Mouse (Mus musculus) midbrain, embryonic 13.5 days (tissue): Measurements from ENCODE around the gene Atg7. TPM values are rescaled to one million over a fixed set of nuclear protein-coding genes. Genes with fewer than 3 reads are reported as not detected.

ENCODE experiments used
- ATAC-seq: fragments of 200-750 bp; cut with Nextera tagmentation; 2 replicates; pipeline ENCODE4 v1.8.0; 2017; ENCODE audit warnings: mild to moderate bottlenecking, moderate TSS enrichment, moderate library complexity
- H3K27ac ChIP-seq: fragments of 300-500 bp; sonication (generic); 2 replicates; pipeline ENCODE4 v1.5.1; 2015; ENCODE audit warnings: inconsistent platforms, mild to moderate bottlenecking, moderate library complexity
- H3K27me3 ChIP-seq: fragments of 300-500 bp; sonication (generic); 2 replicates; pipeline ENCODE4 v1.6.1; 2015; ENCODE audit warnings: mild to moderate bottlenecking, inconsistent platforms
- H3K36me3 ChIP-seq: fragments of 300-500 bp; sonication (generic); 2 replicates; pipeline ENCODE4 v1.6.1; 2015; ENCODE audit warnings: mild to moderate bottlenecking, inconsistent platforms
- H3K4me1 ChIP-seq: fragments of 300-500 bp; sonication (generic); replicated peaks from 2 replicates; pipeline ENCODE4 v1.6.1; 2015; ENCODE audit warnings: inconsistent platforms
- H3K4me2 ChIP-seq: fragments of 300-500 bp; sonication (generic); replicated peaks from 2 replicates; pipeline ENCODE4 v1.6.1; 2015; ENCODE audit warnings: moderate library complexity, mild to moderate bottlenecking, inconsistent platforms
- H3K4me3 ChIP-seq: fragments of 300-500 bp; sonication (generic); replicated peaks from 2 replicates; pipeline ENCODE4 v1.5.1; 2015; ENCODE audit warnings: mild to moderate bottlenecking, inconsistent platforms
- H3K9ac ChIP-seq: fragments of 300-500 bp; sonication (generic); replicated peaks from 2 replicates; pipeline ENCODE4 v1.6.1; 2015; ENCODE audit warnings: mild to moderate bottlenecking, inconsistent platforms
- H3K9me3 ChIP-seq: fragments of 300-500 bp; sonication (generic); 2 replicates; pipeline ENCODE4 v1.6.1; 2016; ENCODE audit warnings: mild to moderate bottlenecking, inconsistent platforms
- WGBS: fragments of 180-500 bp; shearing (Covaris S2); methylation state at CpG from one replicate; pipeline ENCODE4 v1.1.7; 2015; 5-methylcytosine and 5-hydroxymethylcytosine counted together
- polyA plus RNA-seq: library from polyadenylated mRNA; unstranded; fragments of >200 nt; fragmentation: Nextera tagmentation; extraction: Ambion mirVana; gene quantifications from 2 replicates; pipeline ENCODE4 v1.2.1, GENCODE M21; 2015

Gene Atg7
- polyA plus RNA-seq, 1 experiment from 2014 or later: 19.1 TPM

DNA sequence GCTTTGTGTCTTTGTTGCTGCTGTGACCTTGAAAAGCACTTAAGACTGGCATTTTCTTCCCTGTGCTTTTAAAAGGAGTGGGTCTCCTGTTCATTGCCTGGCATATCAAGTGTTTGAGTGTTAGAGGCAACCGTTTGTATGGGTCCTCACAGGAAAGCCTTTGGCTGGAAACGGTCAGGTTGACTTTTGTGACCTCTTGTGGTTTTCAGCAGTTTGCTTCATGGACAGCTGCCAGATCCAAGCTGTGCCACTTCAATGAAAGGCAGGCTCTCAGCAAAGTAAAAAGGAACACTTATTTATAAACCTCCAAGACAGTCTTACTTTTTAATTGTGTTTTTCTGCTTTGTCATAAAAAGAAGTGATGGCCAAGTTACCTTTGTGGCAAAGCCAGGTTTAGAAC is 47.8 kb downstream of the Atg7 start:
- no peaks in the 10 kb centered on the region for H3K9me3 ChIP-seq
- H3K4me2 ChIP-seq: no peak overlapping the region
- H3K9ac ChIP-seq: no peak overlapping the region
- H3K27me3 ChIP-seq: no peaks in the 10 kb centered on the region
- no peak overlapping the region for H3K27ac ChIP-seq
- H3K4me3 ChIP-seq: no peak overlapping the region
- WGBS: 42% methylated on average over 2 of the region's 2 CpGs
- ATAC-seq: no peak
- H3K36me3 ChIP-seq: peaks cover 5% of the 10 kb centered on the region; the same call in 1 of the 2 replicates
- H3K4me1 ChIP-seq: peaks cover 6% of the 10 kb centered on the region; the same call in 1 of the 2 replicates

DNA sequence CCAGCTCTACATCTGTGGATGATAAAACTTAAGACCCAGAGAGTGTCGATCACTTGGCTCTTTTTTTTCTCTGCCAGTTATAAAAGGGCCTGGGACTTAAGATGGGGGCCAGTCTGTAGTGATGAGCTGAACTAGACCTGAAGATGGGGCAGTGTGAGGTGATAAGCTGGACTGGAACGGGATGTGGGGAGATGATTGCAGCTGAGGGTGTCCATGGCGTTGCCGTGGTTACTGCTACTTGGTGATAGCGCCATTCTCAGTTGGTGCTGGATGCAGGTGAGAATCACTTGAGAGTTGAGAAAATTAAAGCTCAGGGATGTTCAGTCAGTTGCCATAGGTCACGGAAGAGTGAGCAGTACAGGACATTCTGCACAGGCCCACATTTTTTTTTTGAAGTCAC is 48.6 kb downstream of the Atg7 start:
- Histone ChIP-seq H3K27ac (no peak overlapping the region), H3K9me3 (no peaks in the 10 kb centered on the region), H3K4me3 (no peak overlapping the region), H3K9ac (no peak overlapping the region), H3K4me2 (no peak overlapping the region), H3K36me3 (peaks cover 5% of the 10 kb centered on the region; the same call in 1 of the 2 replicates), H3K27me3 (no peaks in the 10 kb centered on the region), H3K4me1 (peaks cover 6% of the 10 kb centered on the region; the same call in 1 of the 2 replicates)
- WGBS: 74% methylated on average over 6 of the region's 6 CpGs
- no peak for ATAC-seq

DNA sequence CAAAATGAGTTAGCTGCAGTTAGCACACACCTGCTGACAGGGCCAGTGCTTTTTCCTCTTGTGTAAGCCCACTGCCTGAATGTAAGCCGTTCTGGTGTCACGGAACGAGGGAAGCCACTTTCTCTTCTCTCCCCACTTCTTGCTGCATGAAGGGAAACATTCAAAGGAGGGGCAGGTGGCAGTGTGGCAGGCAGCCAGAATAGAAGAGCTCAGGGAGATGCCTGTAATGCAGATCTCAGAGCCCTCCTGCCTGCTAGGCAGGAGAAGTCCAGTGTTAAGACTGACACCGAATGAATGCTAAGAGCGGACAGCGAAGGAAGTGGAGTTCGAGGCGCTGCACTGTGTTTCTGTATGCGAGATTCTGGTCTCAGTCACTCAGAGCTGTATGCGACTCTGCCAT is 49.8 kb downstream of the Atg7 start:
- ATAC-seq: no peak
- H3K4me3 ChIP-seq: no peak overlapping the region
- H3K4me1 ChIP-seq: peaks cover 8% of the 10 kb centered on the region; the same call in 1 of the 2 replicates
- no peak overlapping the region for H3K9ac ChIP-seq
- WGBS: 83% methylated on average over 10 of the region's 10 CpGs
- H3K9me3 ChIP-seq: no peaks in the 10 kb centered on the region
- no peaks in the 10 kb centered on the region for H3K27me3 ChIP-seq
- peaks cover 3% of the 10 kb centered on the region; the same call in 1 of the 2 replicates for H3K36me3 ChIP-seq
- H3K27ac ChIP-seq: no peak overlapping the region
- H3K4me2 ChIP-seq: no peak overlapping the region

DNA sequence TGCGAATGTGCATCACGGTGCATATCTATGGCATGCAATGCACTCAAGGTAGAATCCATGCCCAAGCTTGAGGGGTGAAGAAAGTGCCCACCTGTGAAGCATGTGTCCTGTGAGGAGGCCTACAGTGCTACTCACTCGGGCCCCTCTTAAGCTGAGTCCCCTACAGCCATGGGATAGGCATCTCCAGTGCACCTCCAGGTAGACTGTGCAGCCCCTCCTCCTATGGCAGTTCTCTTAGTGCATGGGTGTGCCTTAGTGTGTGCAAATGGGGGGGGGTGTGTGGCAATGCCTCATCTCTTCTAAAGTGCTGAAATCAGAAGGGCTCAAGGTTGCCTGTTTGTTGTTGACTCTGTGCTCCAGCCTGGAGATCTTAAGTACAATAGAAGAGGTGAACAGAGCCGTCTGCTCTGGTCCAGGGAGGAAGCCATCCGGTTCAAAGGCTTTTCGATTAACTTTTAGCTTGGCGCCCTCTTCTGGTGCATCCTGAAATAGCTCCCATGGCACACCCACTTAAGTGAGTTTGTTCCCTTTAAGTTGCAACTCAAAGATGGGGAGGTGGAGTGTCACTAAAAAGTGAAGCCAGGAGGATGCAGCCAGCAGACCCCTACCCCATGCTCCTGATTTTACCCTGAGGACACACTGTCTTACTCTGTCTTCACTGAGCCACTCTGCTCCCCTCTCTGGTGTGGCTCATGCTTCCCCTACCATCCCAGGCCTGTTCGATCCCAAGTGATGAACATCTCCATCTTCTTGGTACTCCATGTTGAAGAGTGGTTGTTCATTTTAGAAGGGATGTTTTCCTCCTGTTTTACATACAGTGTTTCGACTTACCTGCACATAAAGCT is 55.0 kb downstream of the Atg7 start:
- H3K27ac ChIP-seq: no peak overlapping the region
- H3K4me2 ChIP-seq: no peak overlapping the region
- 44% methylated on average over 9 of the region's 9 CpGs for WGBS
- 0 out of 2 replicates have a peak, but pooled peaks cover 4% of the 10 kb centered on the region for H3K4me1 ChIP-seq
- no peak overlapping the region for H3K4me3 ChIP-seq
- no peak overlapping the region for H3K9ac ChIP-seq
- no peaks in the 10 kb centered on the region for H3K9me3 ChIP-seq
- no peaks in the 10 kb centered on the region for H3K27me3 ChIP-seq
- H3K36me3 ChIP-seq: peaks cover 4% of the 10 kb centered on the region; the same call in 1 of the 2 replicates
- ATAC-seq: peak; percentile 78

DNA sequence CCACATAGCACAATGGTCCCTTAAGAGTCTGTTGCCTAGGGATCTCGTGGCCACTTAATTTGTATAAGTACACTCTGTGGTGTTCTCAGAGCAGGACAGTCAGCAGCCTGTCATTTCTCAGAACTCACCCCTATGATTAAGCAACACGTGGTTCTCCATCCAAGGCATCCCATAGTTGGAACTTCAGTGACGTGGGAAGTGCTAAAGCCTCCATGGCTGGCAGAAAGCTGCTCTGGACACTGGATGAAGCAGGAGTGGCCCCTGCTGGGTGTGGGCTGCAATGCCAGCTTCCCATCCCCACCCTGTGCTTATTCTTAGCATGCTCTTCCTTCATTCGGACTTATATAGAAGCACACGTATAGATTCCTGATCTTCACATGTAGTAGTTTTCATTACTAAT is 55.7 kb downstream of the Atg7 start:
- 68% methylated on average over 5 of the region's 5 CpGs for WGBS

DNA sequence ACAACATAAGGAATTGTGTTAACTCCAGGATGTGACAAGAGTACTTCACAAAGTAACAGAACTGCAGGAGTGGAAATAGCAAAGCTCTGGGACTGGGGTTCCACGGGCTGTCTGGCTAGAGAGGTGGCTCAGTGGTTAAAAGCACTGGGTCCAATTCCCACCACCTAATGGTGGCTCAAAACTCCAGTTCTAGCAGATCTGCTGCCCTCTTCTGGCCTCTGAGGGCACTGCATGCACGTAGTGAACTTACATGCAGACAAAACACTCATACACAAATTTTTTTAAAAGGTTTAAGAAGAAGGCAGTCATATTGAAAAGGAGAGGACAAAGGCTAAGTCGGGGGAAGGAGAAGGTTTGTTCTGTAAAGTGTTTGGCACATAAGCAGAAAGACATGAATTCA is 57.8 kb downstream of the Atg7 start:
- no peaks in the 10 kb centered on the region for H3K9me3 ChIP-seq
- ATAC-seq: no peak
- H3K27me3 ChIP-seq: no peaks in the 10 kb centered on the region
- peaks cover 11% of the 10 kb centered on the region; the same call in 1 of the 2 replicates for H3K36me3 ChIP-seq
- 0 out of 2 replicates have a peak, but pooled peaks cover 3% of the 10 kb centered on the region for H3K4me1 ChIP-seq
- 83% methylated on average over 3 of the region's 3 CpGs for WGBS
- no peak overlapping the region for H3K9ac ChIP-seq
- H3K27ac ChIP-seq: no peak overlapping the region
- H3K4me2 ChIP-seq: no peak overlapping the region
- H3K4me3 ChIP-seq: no peak overlapping the region

More for the DNA sequence above, 55.7 kb downstream of the Atg7 start:
- no peak overlapping the region for H3K4me2 ChIP-seq
- no peaks in the 10 kb centered on the region for H3K9me3 ChIP-seq
- peaks cover 4% of the 10 kb centered on the region; the same call in 1 of the 2 replicates for H3K36me3 ChIP-seq
- 0 out of 2 replicates have a peak, but pooled peaks cover 3% of the 10 kb centered on the region for H3K4me1 ChIP-seq
- no peak overlapping the region for H3K4me3 ChIP-seq
- H3K27me3 ChIP-seq: no peaks in the 10 kb centered on the region
- no peak for ATAC-seq
- no peak overlapping the region for H3K27ac ChIP-seq
- no peak overlapping the region for H3K9ac ChIP-seq

DNA sequence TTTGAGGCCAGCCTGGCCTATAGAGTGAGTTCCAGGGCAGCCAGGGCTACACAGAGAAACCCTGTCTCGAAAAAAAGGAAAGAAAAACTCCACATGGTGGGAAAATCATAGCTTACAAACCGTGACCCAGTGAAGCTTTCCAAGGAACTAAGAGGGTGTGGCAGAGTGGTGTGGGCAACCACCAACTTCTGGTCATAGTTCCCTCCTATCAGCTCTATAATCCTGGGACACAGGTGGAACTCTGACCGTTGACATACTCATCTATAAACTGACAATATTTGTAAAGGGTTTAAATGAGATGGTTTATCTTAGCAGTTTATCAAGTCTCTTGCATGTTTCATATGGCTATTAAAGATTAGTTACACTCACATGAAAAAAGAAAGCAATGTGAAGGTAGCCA is 64.1 kb downstream of the Atg7 start:
- Histone ChIP-seq H3K9ac (no peak overlapping the region), H3K4me2 (no peak overlapping the region), H3K4me3 (no peak overlapping the region), H3K4me1 (peaks cover 2% of the 10 kb centered on the region; the same call in 1 of the 2 replicates), H3K27me3 (no peaks in the 10 kb centered on the region), H3K36me3 (peaks cover 12% of the 10 kb centered on the region; the same call in 1 of the 2 replicates), H3K27ac (no peak overlapping the region), H3K9me3 (no peaks in the 10 kb centered on the region)
- ATAC-seq: no peak
- WGBS: 85% methylated on average over 3 of the region's 3 CpGs

DNA sequence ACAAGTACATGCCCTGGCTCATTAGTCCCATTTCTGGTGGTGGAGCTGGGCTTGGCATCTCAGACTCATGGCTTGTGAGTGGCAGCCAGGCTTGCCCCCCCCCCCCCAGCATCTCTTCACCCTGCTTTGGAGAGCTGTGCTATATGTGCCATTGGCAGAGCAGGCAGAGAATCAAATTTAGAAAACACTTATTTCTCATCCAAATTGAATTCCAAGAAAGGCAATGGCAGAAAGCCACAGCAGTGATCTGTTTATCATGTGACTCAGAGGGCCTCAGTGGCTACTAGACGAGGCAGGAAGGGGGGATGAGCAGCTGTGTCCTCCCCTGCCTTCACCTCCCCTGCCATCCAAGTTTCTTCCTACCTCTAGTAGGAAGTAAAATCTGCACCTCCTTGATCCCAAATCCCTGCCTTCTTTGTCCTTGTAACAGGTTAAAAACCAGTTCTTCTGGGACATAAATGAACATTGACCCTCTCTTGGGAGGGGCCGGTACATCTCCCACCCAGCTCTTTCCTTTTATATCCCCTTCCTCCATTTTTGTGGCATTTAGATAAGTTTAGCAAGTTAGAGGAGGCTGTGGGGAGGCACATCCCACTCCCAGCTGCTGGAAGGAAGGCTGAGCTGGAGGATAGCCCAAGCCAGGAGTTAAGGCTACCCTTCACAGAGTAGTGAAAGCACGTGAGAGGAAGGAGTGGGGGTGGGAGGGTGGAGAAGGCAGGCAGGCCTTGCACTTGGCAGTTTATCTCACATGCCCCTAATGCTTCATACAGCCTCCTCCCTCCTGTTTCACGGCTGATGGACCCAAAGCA is 69.5 kb downstream of the Atg7 start:
- WGBS: 70% methylated on average over 4 of the region's 4 CpGs
- Histone ChIP-seq H3K9me3 (no peaks in the 10 kb centered on the region), H3K4me1 (peaks cover 29% of the 10 kb centered on the region), H3K27ac (no peak overlapping the region), H3K4me3 (no peak overlapping the region), H3K4me2 (no peak overlapping the region), H3K9ac (no peak overlapping the region), H3K36me3 (peaks cover 6% of the 10 kb centered on the region; the same call in 1 of the 2 replicates), H3K27me3 (no peaks in the 10 kb centered on the region)
- ATAC-seq: no peak

DNA sequence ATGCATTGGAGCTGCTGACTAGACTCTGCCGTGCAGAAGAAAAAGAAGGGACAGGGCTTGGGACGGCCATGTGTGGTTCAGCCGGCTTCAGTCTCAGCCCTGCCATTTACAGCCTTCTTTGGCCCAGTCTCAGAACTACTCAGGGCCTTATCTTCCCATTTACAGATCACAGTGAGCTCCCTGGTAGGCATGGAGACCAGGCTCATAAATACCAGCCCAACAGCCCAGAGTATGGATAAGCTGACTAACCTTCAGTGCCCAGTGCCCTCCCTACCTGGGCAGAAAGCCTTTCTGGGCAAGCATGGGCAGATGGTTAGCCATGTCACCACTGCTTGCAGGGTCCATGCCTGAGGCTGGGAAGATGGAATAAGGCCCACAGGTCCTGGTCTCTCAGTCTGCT is 70.6 kb downstream of the Atg7 start:
- Histone ChIP-seq H3K4me3 (no peak overlapping the region), H3K27ac (no peak overlapping the region), H3K4me2 (no peak overlapping the region), H3K9ac (no peak overlapping the region), H3K36me3 (0 out of 2 replicates have a peak, but pooled peaks cover 3% of the 10 kb centered on the region), H3K4me1 (peaks cover 29% of the 10 kb centered on the region), H3K9me3 (no peaks in the 10 kb centered on the region), H3K27me3 (no peaks in the 10 kb centered on the region)
- WGBS: 86% methylated on average over 3 of the region's 3 CpGs
- ATAC-seq: no peak

DNA sequence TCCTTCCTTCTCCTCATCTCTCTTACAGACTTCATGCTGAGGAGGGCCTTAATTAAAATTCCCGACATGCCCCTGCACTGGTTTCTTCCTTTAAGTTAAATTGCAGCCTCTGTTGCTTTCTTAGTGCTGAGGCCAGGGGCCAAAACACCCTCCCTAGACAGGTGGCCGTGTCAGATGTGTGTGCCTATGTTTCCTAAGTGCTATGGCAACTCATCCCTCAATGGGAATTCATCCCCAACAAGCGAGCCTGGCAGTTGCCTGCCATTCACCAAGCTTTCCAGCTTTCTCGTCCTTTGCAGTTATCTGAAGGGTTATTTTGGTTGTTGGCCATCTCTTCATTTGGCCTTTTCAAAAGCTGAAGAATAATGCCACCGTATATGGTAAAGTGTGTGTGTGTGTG is 71.8 kb downstream of the Atg7 start:
- Histone ChIP-seq H3K27ac (peak overlapping the region; percentile 14; the same call in 1 of the 2 replicates), H3K4me2 (no peak overlapping the region), H3K9me3 (no peaks in the 10 kb centered on the region), H3K36me3 (0 out of 2 replicates have a peak, but pooled peaks cover 3% of the 10 kb centered on the region), H3K27me3 (no peaks in the 10 kb centered on the region), H3K9ac (peak overlapping the region; percentile 2; the same call in 1 of the 2 replicates), H3K4me3 (no peak overlapping the region), H3K4me1 (peaks cover 34% of the 10 kb centered on the region)
- ATAC-seq: peak; percentile 51; the same call in 1 of the 2 replicates
- WGBS: 13% methylated on average over 5 of the region's 5 CpGs

GRCm38 (mm10) chr6:114715289-114716030 is 72.6 kb downstream of the Atg7 start:
- peak; percentile 49; the same call in 1 of the 2 replicates for ATAC-seq
- H3K27ac ChIP-seq: peak overlapping the region; percentile 68
- H3K4me3 ChIP-seq: no peak overlapping the region
- H3K9ac ChIP-seq: no peak overlapping the region
- H3K9me3 ChIP-seq: no peaks in the 10 kb centered on the region
- no peaks in the 10 kb centered on the region for H3K27me3 ChIP-seq
- H3K36me3 ChIP-seq: 0 out of 2 replicates have a peak, but pooled peaks cover 3% of the 10 kb centered on the region
- peaks cover 34% of the 10 kb centered on the region for H3K4me1 ChIP-seq
- WGBS: 60% methylated on average over 7 of the region's 7 CpGs
- H3K4me2 ChIP-seq: no peak overlapping the region
